8 mouse cellular contexts compared by ENCODE assay signal in genomic region chr3:26153036-26153741, GRCm38 (mm10).
DNase-seq lines count a peak whose midpoint lies in the region; ATAC-seq and TF ChIP-seq lines count a peak whose summit lies in the region.

No protein-coding gene starts in this region.

- H3K9ac ChIP-seq in liver, embryonic 14.5 days (replicated peaks): no peak overlapping the region

- under 1% methylated on average over 31 of the region's 31 CpGs for WGBS in heart, embryonic 10.5 days
- WGBS in forebrain, embryonic 10.5 days: under 1% methylated on average over 31 of the region's 31 CpGs
- WGBS in liver, embryonic 14.5 days (ENCODE audit: insufficient replicate concordance): 1% methylated on average over 31 of the region's 31 CpGs

- no peak for TF ChIP-seq POLR2A in brain, embryonic 14.5 days (IDR thresholded peaks at IDR 0.05; ENCODE audit: borderline replicate concordance, extremely low read depth, insufficient read depth, insufficient read length, poor library complexity, severe bottlenecking)

- no peak for ATAC-seq in liver, embryonic 14.5 days (ENCODE audit: insufficient read depth)

- no peak for TF ChIP-seq EP300 in liver, embryonic 14.5 days (IDR thresholded peaks at IDR 0.05; ENCODE audit: low read depth)

- H3K27me3 ChIP-seq in heart, embryonic 10.5 days (ENCODE audit: insufficient read depth, poor library complexity, severe bottlenecking): peaks cover 8% of the 10 kb centered on the region; the same call in 1 of the 2 replicates
- H3K27me3 ChIP-seq in forebrain, embryonic 10.5 days (ENCODE audit: poor library complexity, severe bottlenecking): peaks cover 19% of the 10 kb centered on the region
- H3K27me3 ChIP-seq in liver, embryonic 14.5 days (ENCODE audit: control insufficient read depth, insufficient read depth, low read length): peaks cover 11% of the 10 kb centered on the region

- TF ChIP-seq CTCF in brain, embryonic 14.5 days (IDR thresholded peaks at IDR 0.05; ENCODE audit: borderline replicate concordance, extremely low read depth, insufficient read depth, insufficient read length): no peak
- TF ChIP-seq CTCF in liver, embryonic 14.5 days (IDR thresholded peaks at IDR 0.05; ENCODE audit: low read depth): no peak

- no peak for DNase-seq in heart, embryonic 10.5 days (ENCODE audit: low spot score)
- no peak for DNase-seq in heart, adult 11 months
- DNase-seq in brain, embryonic 14.5 days (ENCODE audit: low read depth): peak; percentile 76
- DNase-seq in forebrain, embryonic 10.5 days (ENCODE audit: extremely low spot score, low spot score): peak; percentile 17
- peak; percentile 24 for DNase-seq in hindlimb bud, embryonic 11.5 days (ENCODE audit: extremely low spot score, low read depth, low spot score)
- DNase-seq in liver, embryonic 14.5 days (ENCODE audit: low read depth in 3 of 3, low spot score in 3 of 3): no peak
- peak; percentile 53 for DNase-seq in right cerebral cortex, postnatal 4 days
- DNase-seq in urinary bladder, postnatal 10 days (ENCODE audit: low spot score): no peak

- no peaks in the 10 kb centered on the region for H3K36me3 ChIP-seq in heart, embryonic 10.5 days
- H3K36me3 ChIP-seq in forebrain, embryonic 10.5 days (replicated peaks): no peaks in the 10 kb centered on the region
- no peaks in the 10 kb centered on the region for H3K36me3 ChIP-seq in liver, embryonic 14.5 days (replicated peaks; ENCODE audit: control insufficient read depth, insufficient read depth, low read depth)

- no peak overlapping the region for H3K27ac ChIP-seq in heart, embryonic 10.5 days
- H3K27ac ChIP-seq in forebrain, embryonic 10.5 days: peak overlapping the region; percentile 83
- no peak overlapping the region for H3K27ac ChIP-seq in liver, embryonic 14.5 days

- H3K4me3 ChIP-seq in heart, embryonic 10.5 days: peak overlapping the region; percentile 62
- peak overlapping the region; percentile 61 for H3K4me3 ChIP-seq in forebrain, embryonic 10.5 days
- H3K4me3 ChIP-seq in liver, embryonic 14.5 days (ENCODE audit: insufficient read depth in 1 of 2, low read depth in 2 of 2, low read length in 2 of 2): peak overlapping the region; percentile 3 to 20; a peak in 3 of 4 replicates

- no peaks in the 10 kb centered on the region for H3K9me3 ChIP-seq in heart, embryonic 10.5 days
- no peaks in the 10 kb centered on the region for H3K9me3 ChIP-seq in forebrain, embryonic 10.5 days
- H3K9me3 ChIP-seq in liver, embryonic 14.5 days (ENCODE audit: control insufficient read depth, low read length): no peaks in the 10 kb centered on the region

- peak overlapping the region; percentile 40 for H3K4me2 ChIP-seq in liver, embryonic 14.5 days (ENCODE audit: low read depth)

- H3K4me1 ChIP-seq in heart, embryonic 10.5 days: peaks cover 3% of the 10 kb centered on the region; the same call in 1 of the 2 replicates
- peaks cover 22% of the 10 kb centered on the region for H3K4me1 ChIP-seq in forebrain, embryonic 10.5 days
- no peaks in the 10 kb centered on the region for H3K4me1 ChIP-seq in liver, embryonic 14.5 days (replicated peaks; ENCODE audit: control insufficient read depth in 2 of 2, insufficient read depth in 2 of 2, low read length in 1 of 2)

Comparison
In these comparisons a context has a peak if more than half of its experiments do, and no peak if none do; other contexts are left out.
1. DNase-seq: peak in brain, embryonic 14.5 days (single experiment), forebrain, embryonic 10.5 days (single experiment), hindlimb bud, embryonic 11.5 days (single experiment) and right cerebral cortex, postnatal 4 days (single experiment); none in heart, embryonic 10.5 days (single experiment), heart, adult 11 months (single experiment), liver, embryonic 14.5 days (0 of 3) and urinary bladder, postnatal 10 days (single experiment).
2. H3K4me3 ChIP-seq: peak in every context shown above with its lines; median percentile 62 in heart, embryonic 10.5 days; 61 in forebrain, embryonic 10.5 days; 12 in liver, embryonic 14.5 days.